Mouse (Mus musculus): Measurements from ENCODE around the gene Kri1. TPM values are rescaled to one million over a fixed set of nuclear protein-coding genes. Genes with fewer than 3 reads are reported as not detected.

The Kri1 gene
- polyA plus RNA-seq, 1 experiment from 2014 or later, result 8.9 TPM

GRCm38 (mm10) chr9:21316696-21317095, 28.9 kb upstream of the Kri1 start:
- TF ChIP-seq CTCF (IDR thresholded peaks at IDR 0.05) (no peak), EP300 (IDR thresholded peaks at IDR 0.05) (no peak)
- no peak for ATAC-seq
- no peak overlapping the region for H3K4me2 ChIP-seq (replicated peaks; ENCODE audit: low read depth, low read length)
- no peaks in the 10 kb centered on the region for H3K9me3 ChIP-seq (ENCODE audit: low read length)
- no peak overlapping the region for H3K27ac ChIP-seq (ENCODE audit: low read length)
- no peaks in the 10 kb centered on the region for H3K36me3 ChIP-seq (ENCODE audit: insufficient read depth, low read length)
- 0 out of 2 replicates have a peak, but pooled peaks cover under 1% of the 10 kb centered on the region for H3K4me1 ChIP-seq (ENCODE audit: insufficient read depth, low read depth, low read length)
- H3K4me3 ChIP-seq (ENCODE audit: low read depth, low read length), result no peak overlapping the region
- DNase-seq (ENCODE audit: low spot score), result no peak
- no peaks in the 10 kb centered on the region for H3K27me3 ChIP-seq (replicated peaks; ENCODE audit: insufficient read depth, low read length)
- 64% methylated on average over 7 of the region's 7 CpGs for WGBS
- no peak overlapping the region for H3K9ac ChIP-seq (replicated peaks; ENCODE audit: low read depth)

GRCm38 (mm10) chr9:21315421-21315820, 27.7 kb upstream of the Kri1 start:
- WGBS, result 55% methylated on average over 5 of the region's 5 CpGs
- TF ChIP-seq EP300 (IDR thresholded peaks at IDR 0.05) (no peak), CTCF (IDR thresholded peaks at IDR 0.05) (no peak)
- H3K27ac ChIP-seq (ENCODE audit: low read length), result no peak overlapping the region
- DNase-seq (ENCODE audit: low spot score) (no peak), ATAC-seq (no peak)
- H3K9ac ChIP-seq (replicated peaks; ENCODE audit: low read depth), result no peak overlapping the region
- H3K27me3 ChIP-seq (replicated peaks; ENCODE audit: insufficient read depth, low read length), result no peaks in the 10 kb centered on the region
- no peak overlapping the region for H3K4me2 ChIP-seq (replicated peaks; ENCODE audit: low read depth, low read length)
- H3K9me3 ChIP-seq (ENCODE audit: low read length), result no peaks in the 10 kb centered on the region
- no peaks in the 10 kb centered on the region for H3K4me1 ChIP-seq (ENCODE audit: insufficient read depth, low read depth, low read length)
- no peaks in the 10 kb centered on the region for H3K36me3 ChIP-seq (ENCODE audit: insufficient read depth, low read length)
- H3K4me3 ChIP-seq (ENCODE audit: low read depth, low read length), result no peak overlapping the region

- TF ChIP-seq CTCF (IDR thresholded peaks at IDR 0.05), result no peak
- TF ChIP-seq EP300 (IDR thresholded peaks at IDR 0.05), result no peak
Observed at GRCm38 (mm10) chr9:21314367-21315140, 26.8 kb upstream of the Kri1 start.

GRCm38 (mm10) chr9:21313394-21313793, 25.6 kb upstream of the Kri1 start:
- peak; percentile 87 for ATAC-seq
- H3K4me2 ChIP-seq (replicated peaks; ENCODE audit: low read depth, low read length), result no peak overlapping the region
- 8% methylated on average over 11 of the region's 11 CpGs for WGBS
- H3K36me3 ChIP-seq (ENCODE audit: insufficient read depth, low read length), result no peaks in the 10 kb centered on the region
- no peaks in the 10 kb centered on the region for H3K4me1 ChIP-seq (ENCODE audit: insufficient read depth, low read depth, low read length)
- H3K9ac ChIP-seq (replicated peaks; ENCODE audit: low read depth), result no peak overlapping the region
- no peaks in the 10 kb centered on the region for H3K9me3 ChIP-seq (ENCODE audit: low read length)
- H3K27ac ChIP-seq (ENCODE audit: low read length), result no peak overlapping the region
- DNase-seq (ENCODE audit: low spot score), result peak; percentile 91
- no peaks in the 10 kb centered on the region for H3K27me3 ChIP-seq (replicated peaks; ENCODE audit: insufficient read depth, low read length)
- peak; percentile 98 for TF ChIP-seq CTCF (IDR thresholded peaks at IDR 0.05)
- no peak for TF ChIP-seq EP300 (IDR thresholded peaks at IDR 0.05)
- H3K4me3 ChIP-seq (ENCODE audit: low read depth, low read length), result no peak overlapping the region

More at GRCm38 (mm10) chr9:21314367-21315140, 26.8 kb upstream of the Kri1 start:
- no peak for ATAC-seq
- Histone ChIP-seq H3K9ac (replicated peaks; ENCODE audit: low read depth) (no peak overlapping the region), H3K4me3 (ENCODE audit: low read depth, low read length) (no peak overlapping the region), H3K9me3 (ENCODE audit: low read length) (no peaks in the 10 kb centered on the region), H3K27me3 (replicated peaks; ENCODE audit: insufficient read depth, low read length) (no peaks in the 10 kb centered on the region), H3K36me3 (ENCODE audit: insufficient read depth, low read length) (no peaks in the 10 kb centered on the region), H3K27ac (ENCODE audit: low read length) (no peak overlapping the region), H3K4me1 (ENCODE audit: insufficient read depth, low read depth, low read length) (no peaks in the 10 kb centered on the region), H3K4me2 (replicated peaks; ENCODE audit: low read depth, low read length) (no peak overlapping the region)
- WGBS, result 92% methylated on average over 9 of the region's 9 CpGs
- DNase-seq (ENCODE audit: low spot score), result no peak

GRCm38 (mm10) chr9:21312134-21312533, 24.4 kb upstream of the Kri1 start, which contains the start of gene Ap1m2:
Ap1m2 (minus strand) TSS chr9:21312337.
- no peaks in the 10 kb centered on the region for H3K27me3 ChIP-seq (replicated peaks; ENCODE audit: insufficient read depth, low read length)
- 10% methylated on average over 28 of the region's 35 CpGs for WGBS
- ATAC-seq (peak; percentile 71), DNase-seq (ENCODE audit: low spot score) (peak; percentile 83)
- peak within 1 kb of the TSS; percentile 36 for H3K4me3 ChIP-seq (ENCODE audit: low read depth, low read length)
- H3K36me3 ChIP-seq (ENCODE audit: insufficient read depth, low read length), result no peaks in the 10 kb centered on the region
- no peak within 1 kb of the TSS; the same call in 1 of the 2 replicates for H3K9ac ChIP-seq (replicated peaks; ENCODE audit: low read depth)
- no peak for TF ChIP-seq EP300 (IDR thresholded peaks at IDR 0.05)
- TF ChIP-seq CTCF (IDR thresholded peaks at IDR 0.05), result peak; percentile 58
- peak within 1 kb of the TSS; percentile 42 for H3K4me2 ChIP-seq (replicated peaks; ENCODE audit: low read depth, low read length)
- no peaks in the 10 kb centered on the region for H3K9me3 ChIP-seq (ENCODE audit: low read length)
- no peaks in the 10 kb centered on the region for H3K4me1 ChIP-seq (ENCODE audit: insufficient read depth, low read depth, low read length)
- H3K27ac ChIP-seq (ENCODE audit: low read length), result peak within 1 kb of the TSS; percentile 52

GRCm38 (mm10) chr9:21311695-21312094, 23.9 kb upstream of the Kri1 start:
- Histone ChIP-seq H3K27me3 (replicated peaks; ENCODE audit: insufficient read depth, low read length) (no peaks in the 10 kb centered on the region), H3K9me3 (ENCODE audit: low read length) (no peaks in the 10 kb centered on the region), H3K4me3 (ENCODE audit: low read depth, low read length) (peak overlapping the region; percentile 36), H3K9ac (replicated peaks; ENCODE audit: low read depth) (no peak overlapping the region; the same call in 1 of the 2 replicates), H3K4me1 (ENCODE audit: insufficient read depth, low read depth, low read length) (no peaks in the 10 kb centered on the region), H3K27ac (ENCODE audit: low read length) (peak overlapping the region; percentile 52), H3K36me3 (ENCODE audit: insufficient read depth, low read length) (no peaks in the 10 kb centered on the region), H3K4me2 (replicated peaks; ENCODE audit: low read depth, low read length) (peak overlapping the region; percentile 42)
- ATAC-seq (no peak), DNase-seq (ENCODE audit: low spot score) (no peak)
- TF ChIP-seq EP300 (IDR thresholded peaks at IDR 0.05), result no peak
- TF ChIP-seq CTCF (IDR thresholded peaks at IDR 0.05), result no peak
- 25% methylated on average over 7 of the region's 7 CpGs for WGBS

All from lung, postnatal 0 days (tissue).